Mouse (Mus musculus): ENCODE measurements around the gene Skor1. TPM values are rescaled to one million over a fixed set of nuclear protein-coding genes. Genes with fewer than 3 reads are reported as not detected.

Gene Skor1
- polyA plus RNA-seq (2012; rRNA removed) = 1.1 and 2.1 TPM in 2 replicates

GRCm38 (mm10) chr9:63148410-63149371 is at the start of gene Skor1:
Gene Skor1, minus strand, starts transcription at chr9:63148961.

Other genes starting within 250 kb of the Skor1 start
- 24.8 and 25.9 TPM in 2 replicates for gene Pias1, start 161.0 kb downstream of the Skor1 start, polyA plus RNA-seq (2012; rRNA removed)
- 32.3 TPM in 2 replicates for gene Map2k5, start 228.9 kb upstream of the Skor1 start, polyA plus RNA-seq (2012; rRNA removed)